Mouse (Mus musculus) small intestine, adult 2 months (tissue): ENCODE data around the gene Ankfy1.

Experiments used
- CTCF ChIP-seq: fragments of 200-500 bp; IDR thresholded peaks from 2 replicates; pipeline ENCODE4 v1.5.1; 2012; ENCODE audit warnings: low read depth, mild to moderate bottlenecking, control low read depth, inconsistent platforms, low read length, moderate library complexity, mixed read lengths; ENCODE audit not compliant: insufficient replicate concordance, insufficient read length; ENCODE audit errors: extremely low read depth
- POLR2A ChIP-seq: fragments of 200-500 bp; IDR thresholded peaks from 2 replicates; pipeline ENCODE4 v1.6.1; 2012; ENCODE audit warnings: low read depth, mild to moderate bottlenecking, control low read depth, inconsistent platforms, low read length, moderate library complexity

GRCm38 (mm10) chr11:72782503-72782902 lies 92.7 kb downstream of the Ankfy1 start:
- TF ChIP-seq CTCF (no peak), POLR2A (no peak)
